Mouse (Mus musculus) neural tube, embryonic 11.5 days (tissue): ENCODE results near the gene Rbm24. TPM values are rescaled to one million over a fixed set of nuclear protein-coding genes. Genes with fewer than 3 reads are reported as not detected.

Experiments used
- ATAC-seq: fragments of 200-750 bp; cut with Nextera tagmentation; 2 replicates; pipeline ENCODE4 v1.8.0; 2017; ENCODE audit warnings: moderate number of reproducible peaks, mild to moderate bottlenecking, moderate TSS enrichment, moderate library complexity; ENCODE audit not compliant: insufficient read depth, low FRiP score, low TSS enrichment
- DNase-seq: peaks from one replicate; pipeline ENCODE4 v3.0.0-alpha.2; 2015; ENCODE audit warnings: low spot score
- H3K27ac ChIP-seq: fragments of 300-500 bp; sonication (generic); 2 replicates; pipeline ENCODE4 v1.5.1; 2014; ENCODE audit warnings: low read depth, mild to moderate bottlenecking, low read length
- H3K27me3 ChIP-seq: fragments of 300-500 bp; sonication (generic); 2 replicates; pipeline ENCODE4 v1.6.1; 2014; ENCODE audit warnings: mild to moderate bottlenecking, low read length, mixed read lengths; ENCODE audit not compliant: control insufficient read depth, insufficient read depth
- H3K36me3 ChIP-seq: fragments of 300-500 bp; sonication (generic); 2 replicates; pipeline ENCODE4 v1.6.1; 2014; ENCODE audit warnings: mild to moderate bottlenecking, low read length, moderate library complexity, mixed read lengths; ENCODE audit not compliant: control insufficient read depth, insufficient read depth
- H3K4me1 ChIP-seq: fragments of 300-500 bp; sonication (generic); 2 replicates; pipeline ENCODE4 v1.6.1; 2014; ENCODE audit warnings: low read length, mixed read lengths; ENCODE audit not compliant: control insufficient read depth, insufficient read depth
- H3K4me2 ChIP-seq: fragments of 300-500 bp; sonication (generic); 2 replicates; pipeline ENCODE4 v1.6.1; 2014; ENCODE audit warnings: low read depth, mild to moderate bottlenecking, moderate library complexity
- H3K4me3 ChIP-seq: fragments of 300-500 bp; sonication (generic); 2 replicates; pipeline ENCODE4 v1.5.1; 2014; ENCODE audit warnings: low read depth, low read length
- H3K9ac ChIP-seq: fragments of 300-500 bp; sonication (generic); 2 replicates; pipeline ENCODE4 v1.6.1; 2014; ENCODE audit warnings: mild to moderate bottlenecking, low read length
- H3K9me3 ChIP-seq: fragments of 300-500 bp; sonication (generic); 2 replicates; pipeline ENCODE4 v1.6.1; 2016; ENCODE audit warnings: low read length; ENCODE audit not compliant: control insufficient read depth
- WGBS: fragments of 180-500 bp; shearing (Covaris S2); extraction: QIAGEN DNeasy Blood & Tissue Kit; methylation state at CpG from one replicate; pipeline ENCODE4 v1.1.7; 2014; 5-methylcytosine and 5-hydroxymethylcytosine counted together
- polyA plus RNA-seq: library from polyadenylated mRNA; unstranded; fragments of >200 nt; fragmentation: Nextera tagmentation; extraction: Ambion mirVana; gene quantifications from 2 replicates; pipeline ENCODE4 v1.2.1, GENCODE M21; 2014

Rbm24 gene
- 6.2 TPM in 2 replicates for polyA plus RNA-seq

DNA sequence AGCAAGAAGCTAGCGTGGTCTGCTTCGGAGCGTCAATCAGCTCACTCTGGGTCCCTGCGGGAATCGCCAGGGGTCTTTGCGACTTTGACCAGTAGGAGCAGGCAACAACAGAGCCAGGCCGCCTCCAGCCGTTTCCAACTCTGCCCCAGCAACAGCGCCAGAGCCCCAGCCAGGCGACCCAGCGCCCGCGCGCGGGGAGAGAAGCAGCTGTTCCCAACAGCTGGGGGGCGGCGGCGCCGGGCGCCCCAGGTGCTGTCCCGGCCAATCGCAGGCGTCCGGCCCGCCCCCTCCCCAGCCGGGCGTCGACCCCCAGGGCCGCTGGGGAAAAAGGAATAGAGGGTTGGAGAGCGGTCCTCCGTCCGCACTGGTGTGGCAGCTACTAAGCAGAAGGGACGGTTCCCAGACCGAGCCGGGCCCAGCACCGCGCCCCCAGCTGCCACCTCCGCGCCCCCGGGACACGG is at the start of gene Rbm24:
TSS of gene Rbm24 (plus strand) at position 294 of the 461 bp plus-strand sequence.
- H3K36me3 ChIP-seq: no peaks in the 10 kb centered on the region
- peak within 1 kb of the TSS; percentile 79 for H3K9ac ChIP-seq
- H3K27me3 ChIP-seq: no peaks in the 10 kb centered on the region
- peaks cover 3% of the 10 kb centered on the region; the same call in 1 of the 2 replicates for H3K4me1 ChIP-seq
- H3K27ac ChIP-seq: peak within 1 kb of the TSS; percentile 60; the same call in 1 of the 2 replicates
- peak within 1 kb of the TSS; percentile 88 for H3K4me2 ChIP-seq
- H3K9me3 ChIP-seq: no peaks in the 10 kb centered on the region
- WGBS: under 1% methylated on average over 25 of the region's 41 CpGs
- peak within 1 kb of the TSS; percentile 69 for H3K4me3 ChIP-seq
- peak; percentile 84 for DNase-seq
- peak; percentile 89 for ATAC-seq

DNA sequence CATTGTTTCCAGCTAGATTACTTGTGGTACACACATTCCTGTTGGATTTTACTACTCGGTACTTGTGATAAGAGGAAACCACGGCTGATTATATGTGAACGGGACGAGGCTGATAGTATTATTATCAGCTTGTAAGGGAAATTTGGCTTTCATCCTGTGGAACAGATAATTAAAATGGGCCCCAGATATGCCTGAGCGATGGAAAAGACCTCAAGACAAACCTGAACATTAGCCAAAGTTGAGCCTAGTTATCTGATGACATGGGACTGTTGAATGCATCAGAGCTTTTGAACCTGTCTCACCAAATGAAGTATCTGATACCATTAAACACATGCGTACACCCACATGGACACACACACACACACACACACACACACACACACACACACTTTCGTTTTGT is 45.4 kb upstream of the Rbm24 start:
- Histone ChIP-seq H3K4me2 (no peak overlapping the region), H3K4me1 (no peaks in the 10 kb centered on the region), H3K4me3 (no peak overlapping the region), H3K27me3 (no peaks in the 10 kb centered on the region), H3K27ac (no peak overlapping the region), H3K36me3 (no peaks in the 10 kb centered on the region), H3K9ac (no peak overlapping the region), H3K9me3 (no peaks in the 10 kb centered on the region)
- 87% methylated on average over 7 of the region's 7 CpGs for WGBS
- ATAC-seq (no peak), DNase-seq (no peak)

DNA sequence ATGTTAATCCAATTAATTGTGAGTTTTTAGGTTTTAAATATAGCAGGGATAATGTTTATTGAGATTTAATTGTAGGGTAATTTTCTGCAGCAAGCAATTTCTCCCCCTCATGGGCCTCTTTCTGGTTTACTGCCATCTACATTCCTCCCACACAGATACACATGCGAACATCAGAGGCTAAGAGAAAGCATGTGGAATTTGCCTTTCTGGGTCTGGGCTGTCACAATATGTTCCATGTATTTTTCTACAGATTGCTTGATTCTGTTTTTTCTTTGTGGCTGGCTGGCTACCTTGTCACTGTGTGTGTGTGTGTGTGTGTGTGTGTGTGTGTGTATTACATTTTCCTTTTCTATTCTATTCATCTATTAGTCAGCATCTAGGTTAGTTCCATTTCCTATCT is 42.9 kb upstream of the Rbm24 start:
- Histone ChIP-seq H3K4me3 (no peak overlapping the region), H3K4me2 (no peak overlapping the region), H3K4me1 (no peaks in the 10 kb centered on the region), H3K9me3 (no peaks in the 10 kb centered on the region), H3K27me3 (no peaks in the 10 kb centered on the region), H3K36me3 (no peaks in the 10 kb centered on the region), H3K27ac (no peak overlapping the region), H3K9ac (no peak overlapping the region)
- ATAC-seq (no peak), DNase-seq (no peak)
- 100% methylated on average over 1 of the region's 1 CpGs for WGBS

DNA sequence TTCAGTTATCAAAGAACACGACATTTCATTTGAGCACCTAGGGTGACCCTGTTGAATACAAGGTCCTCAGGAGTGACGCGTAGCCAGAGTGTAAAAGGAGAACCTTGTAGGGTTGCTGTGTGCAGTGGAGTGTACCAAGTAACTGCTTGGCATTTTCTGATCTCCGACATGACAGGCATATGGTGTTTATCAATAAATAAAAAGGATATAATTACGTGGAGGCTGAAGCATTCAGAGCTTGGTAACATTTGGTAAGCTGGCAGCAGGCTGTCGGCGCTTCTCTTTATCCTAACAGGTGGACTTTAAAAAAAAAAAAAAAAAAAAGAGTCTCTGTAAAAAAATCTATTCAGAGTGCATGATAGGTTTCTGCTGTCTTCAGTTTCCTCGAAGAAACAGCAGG is 30.8 kb upstream of the Rbm24 start:
- H3K4me2 ChIP-seq: no peak overlapping the region
- no peak overlapping the region for H3K4me3 ChIP-seq
- H3K9ac ChIP-seq: no peak overlapping the region
- H3K9me3 ChIP-seq: no peaks in the 10 kb centered on the region
- DNase-seq (no peak), ATAC-seq (no peak)
- no peaks in the 10 kb centered on the region for H3K27me3 ChIP-seq
- H3K27ac ChIP-seq: no peak overlapping the region
- WGBS: 85% methylated on average over 8 of the region's 8 CpGs
- no peaks in the 10 kb centered on the region for H3K4me1 ChIP-seq
- no peaks in the 10 kb centered on the region for H3K36me3 ChIP-seq

DNA sequence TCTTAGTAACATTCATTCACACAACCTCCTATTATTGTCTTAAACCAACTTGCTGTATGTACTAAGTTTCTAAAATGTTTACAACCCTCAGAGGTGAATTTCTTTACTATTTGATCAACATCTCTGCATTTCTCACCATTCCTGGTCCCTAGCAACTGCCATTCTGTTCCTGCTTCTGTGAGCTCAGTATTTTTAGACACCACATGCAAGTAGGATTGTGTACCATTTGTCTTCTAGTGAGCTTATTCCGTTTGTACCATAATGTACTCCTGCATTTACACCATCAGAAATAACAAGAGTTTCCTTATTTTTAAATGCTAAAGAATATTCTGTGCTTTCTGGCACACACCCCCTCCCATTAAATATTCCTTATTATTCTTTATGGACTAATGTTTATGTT is 26.6 kb upstream of the Rbm24 start:
- Histone ChIP-seq H3K4me1 (no peaks in the 10 kb centered on the region), H3K27me3 (no peaks in the 10 kb centered on the region), H3K4me3 (no peak overlapping the region), H3K4me2 (no peak overlapping the region), H3K36me3 (no peaks in the 10 kb centered on the region), H3K27ac (no peak overlapping the region), H3K9ac (no peak overlapping the region), H3K9me3 (no peaks in the 10 kb centered on the region)
- ATAC-seq (no peak), DNase-seq (no peak)
- 79% methylated on average over 1 of the region's 1 CpGs for WGBS

DNA sequence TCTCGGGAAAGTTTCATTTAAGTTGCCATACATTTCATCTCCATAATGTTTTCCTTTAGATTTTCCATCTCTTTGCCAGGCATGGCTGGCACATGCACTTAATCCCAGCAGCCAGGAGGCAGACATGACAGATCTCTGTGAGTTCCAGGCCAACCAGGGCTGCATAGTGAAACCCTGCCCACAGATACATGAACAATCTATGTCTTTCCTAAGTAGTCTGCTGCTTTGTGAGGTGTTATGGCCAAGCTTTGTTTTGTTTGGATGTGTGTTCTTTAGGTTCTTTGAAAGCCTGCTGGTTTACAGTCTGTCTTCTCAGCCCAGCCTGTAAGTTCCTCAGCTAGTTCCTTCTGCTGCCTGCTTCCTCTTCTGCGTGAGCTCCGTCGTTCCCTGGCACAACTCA is 25.3 kb upstream of the Rbm24 start:
- ATAC-seq (no peak), DNase-seq (no peak)
- Histone ChIP-seq H3K9ac (no peak overlapping the region), H3K27ac (no peak overlapping the region), H3K36me3 (no peaks in the 10 kb centered on the region), H3K4me3 (no peak overlapping the region), H3K9me3 (no peaks in the 10 kb centered on the region), H3K27me3 (no peaks in the 10 kb centered on the region), H3K4me1 (no peaks in the 10 kb centered on the region), H3K4me2 (no peak overlapping the region)
- 81% methylated on average over 4 of the region's 4 CpGs for WGBS

DNA sequence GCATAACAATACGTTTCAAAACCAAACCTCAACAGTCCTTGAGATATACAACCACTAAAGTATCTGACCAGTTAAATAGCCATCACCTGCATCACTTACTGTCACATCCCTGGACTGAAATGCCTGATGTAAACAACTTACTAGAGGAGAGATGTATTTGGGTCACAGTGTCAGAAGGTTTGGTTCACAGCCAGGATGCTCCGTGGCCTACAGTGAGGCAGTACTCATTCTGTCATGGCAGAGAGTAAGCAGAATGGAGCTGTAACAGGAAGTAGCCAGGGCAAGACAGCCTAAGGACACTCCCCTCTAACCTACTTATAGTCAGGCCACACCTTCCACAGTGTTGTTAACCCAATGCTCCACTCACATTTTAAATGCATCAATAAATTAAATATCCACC is 24.3 kb upstream of the Rbm24 start:
- Histone ChIP-seq H3K9ac (no peak overlapping the region), H3K4me3 (no peak overlapping the region), H3K27me3 (no peaks in the 10 kb centered on the region), H3K4me2 (no peak overlapping the region), H3K36me3 (no peaks in the 10 kb centered on the region), H3K27ac (no peak overlapping the region), H3K4me1 (no peaks in the 10 kb centered on the region), H3K9me3 (no peaks in the 10 kb centered on the region)
- DNase-seq (no peak), ATAC-seq (no peak)
- WGBS: 79% methylated on average over 2 of the region's 2 CpGs

DNA sequence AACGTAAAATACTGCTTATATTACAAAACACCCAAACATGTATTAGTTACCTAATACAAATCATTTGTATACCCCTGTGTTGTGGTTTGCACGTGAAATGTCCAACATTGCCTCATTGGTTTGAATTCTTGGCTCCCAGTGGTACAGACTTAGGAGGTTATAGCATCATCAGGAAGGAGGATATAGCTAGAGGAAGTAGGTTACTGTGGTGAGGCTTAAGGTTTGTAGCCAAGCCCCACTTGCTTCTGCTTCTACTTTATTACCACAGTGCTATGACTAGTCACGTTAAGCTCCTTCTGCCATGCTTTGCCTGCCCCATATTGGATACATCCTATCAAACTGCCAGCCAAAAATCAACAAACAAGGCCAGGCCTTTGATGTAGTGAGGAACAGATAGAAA is 21.0 kb upstream of the Rbm24 start:
- Histone ChIP-seq H3K4me3 (no peak overlapping the region), H3K4me1 (no peaks in the 10 kb centered on the region), H3K27ac (no peak overlapping the region), H3K4me2 (no peak overlapping the region), H3K27me3 (no peaks in the 10 kb centered on the region), H3K36me3 (no peaks in the 10 kb centered on the region), H3K9ac (no peak overlapping the region), H3K9me3 (no peaks in the 10 kb centered on the region)
- WGBS: 79% methylated on average over 3 of the region's 3 CpGs
- no peak for ATAC-seq
- DNase-seq: no peak

DNA sequence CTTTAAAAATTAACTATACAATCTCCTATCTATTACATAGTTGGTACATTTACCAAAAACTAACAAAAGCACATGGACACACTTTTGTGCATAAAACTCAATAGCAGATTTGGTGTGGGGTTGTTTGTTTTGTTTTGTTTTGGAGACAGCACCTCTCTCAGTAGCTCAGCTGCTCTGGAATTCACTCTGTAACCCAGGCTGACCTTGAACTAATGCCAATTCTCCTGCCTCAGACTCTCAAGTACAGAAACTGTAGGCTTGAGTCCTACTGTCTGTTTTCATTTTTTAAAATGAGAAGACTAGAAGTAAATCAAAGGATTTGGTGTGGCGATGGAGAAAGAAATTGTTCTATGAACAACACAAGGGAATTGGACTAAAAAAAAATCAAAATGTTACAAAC is 11.1 kb upstream of the Rbm24 start:
- no peak overlapping the region for H3K9ac ChIP-seq
- WGBS: 89% methylated on average over 1 of the region's 1 CpGs

More for the DNA sequence above, 11.1 kb upstream of the Rbm24 start:
- H3K4me3 ChIP-seq: no peak overlapping the region
- DNase-seq (no peak), ATAC-seq (no peak)
- H3K36me3 ChIP-seq: no peaks in the 10 kb centered on the region
- no peak overlapping the region for H3K4me2 ChIP-seq
- H3K27ac ChIP-seq: no peak overlapping the region
- no peaks in the 10 kb centered on the region for H3K4me1 ChIP-seq
- no peaks in the 10 kb centered on the region for H3K27me3 ChIP-seq
- no peaks in the 10 kb centered on the region for H3K9me3 ChIP-seq
